Mouse (Mus musculus) heart, adult 8-10 months (tissue): ENCODE results near the gene Cd109. TPM values are rescaled to one million over a fixed set of nuclear protein-coding genes. Genes with fewer than 3 reads are reported as not detected.

Experiments
- DNase-seq: peaks from one replicate; pipeline ENCODE4 v3.0.0; 2022; ENCODE audit warnings: low spot score
- total RNA-seq, 4 experiments: library from RNA; stranded (reverse); gene quantifications; 2 replicates each; pipeline ENCODE4 v1.2.4; 2022

Cd109 gene
- total RNA-seq = 1 to 10 TPM in 1 of 4 experiments, under 1 TPM in 3; 0.50 to 1.2 (median 0.70) TPM

DNA sequence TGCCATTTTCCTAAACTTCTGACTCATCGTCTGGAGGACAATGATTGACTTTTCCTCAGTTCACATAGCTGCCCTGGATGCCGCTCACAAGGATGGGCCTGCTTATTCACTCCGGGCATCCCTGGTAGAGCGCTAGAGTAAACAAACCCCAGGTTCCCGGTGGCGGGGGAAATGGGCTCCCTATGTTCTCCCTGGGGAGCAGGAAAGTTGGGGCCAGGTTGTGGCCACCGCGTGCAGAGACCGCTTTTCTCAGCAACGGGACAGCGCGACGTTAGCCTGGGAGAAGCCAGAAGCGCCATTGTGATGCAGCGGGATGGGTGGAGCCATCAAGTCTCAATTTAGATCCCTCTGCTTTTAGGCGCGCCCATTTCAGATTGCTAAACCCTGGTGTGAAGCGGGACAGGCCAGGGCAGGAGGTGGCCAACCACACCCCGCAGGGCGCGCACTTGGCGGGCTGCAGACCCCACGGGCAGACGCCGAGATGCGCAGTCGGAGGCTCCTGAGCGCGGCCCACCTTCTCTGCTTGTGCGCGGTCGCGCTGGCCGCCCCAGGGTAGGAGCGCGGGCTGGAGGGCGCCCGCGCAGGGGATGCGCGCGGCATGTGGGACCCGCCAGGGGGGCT, at the start of gene Cd109:
TSS of gene Cd109 (plus strand) at position 146 of the 621 bp plus-strand sequence.
- peak; percentile 19 for DNase-seq

DNA sequence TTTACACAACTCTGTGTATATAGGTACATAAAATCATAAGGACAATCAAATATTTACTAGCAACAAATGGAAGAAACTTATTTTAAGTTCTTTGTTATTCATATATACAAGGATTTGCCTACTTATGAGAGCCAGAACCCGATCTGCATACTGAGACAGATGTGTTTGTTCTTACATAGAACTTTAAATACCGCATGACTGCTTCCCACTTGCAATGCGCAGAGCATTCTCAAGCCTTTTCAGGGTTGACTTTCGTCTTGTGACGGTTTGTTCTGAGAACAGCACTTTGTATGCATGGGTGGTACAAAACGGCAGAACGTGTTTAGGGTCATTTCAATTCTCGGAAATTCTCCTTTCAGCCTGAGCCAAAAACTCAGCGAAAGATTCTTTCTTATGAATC, 45.4 kb upstream of the Cd109 start:
- no peak for DNase-seq

DNA sequence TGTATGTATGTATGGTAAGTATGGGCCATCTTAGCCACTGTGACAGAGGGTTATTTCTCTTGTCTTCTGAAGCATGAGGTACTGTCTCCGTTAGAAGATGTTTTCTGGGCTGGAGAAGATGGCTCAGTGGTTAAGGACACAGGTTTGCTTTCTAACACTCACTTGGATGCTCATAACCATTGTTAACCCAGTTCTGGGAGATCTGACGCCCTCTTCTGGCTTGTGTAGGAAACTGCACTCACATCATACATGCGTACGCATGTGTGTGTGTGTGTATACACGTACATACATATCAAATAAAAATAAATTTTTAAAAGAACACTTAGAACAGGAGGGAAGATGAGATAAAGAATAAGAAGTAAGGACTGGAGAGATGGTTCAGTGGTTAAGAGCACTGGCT, 38.9 kb upstream of the Cd109 start:
- no peak for DNase-seq

DNA sequence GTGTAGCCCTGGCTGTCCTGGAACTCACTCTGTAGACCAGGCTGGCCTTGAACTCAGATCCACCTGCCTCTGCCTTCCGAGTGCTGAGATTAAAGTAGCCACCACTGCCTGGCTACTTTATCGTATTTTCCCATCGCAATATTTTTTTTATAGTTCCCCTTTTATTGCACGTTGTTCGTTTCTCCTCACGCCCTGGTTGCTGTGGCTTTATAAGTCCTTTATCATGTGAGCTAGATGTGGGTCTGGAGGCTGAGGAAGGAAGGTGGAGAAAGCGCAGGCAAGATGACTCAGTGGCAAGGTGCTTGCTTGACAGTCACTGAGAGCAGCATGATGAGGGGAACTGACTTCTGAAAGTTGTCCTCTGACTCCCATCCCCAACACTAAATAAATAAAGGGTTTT, 36.5 kb upstream of the Cd109 start:
- no peak for DNase-seq

DNA sequence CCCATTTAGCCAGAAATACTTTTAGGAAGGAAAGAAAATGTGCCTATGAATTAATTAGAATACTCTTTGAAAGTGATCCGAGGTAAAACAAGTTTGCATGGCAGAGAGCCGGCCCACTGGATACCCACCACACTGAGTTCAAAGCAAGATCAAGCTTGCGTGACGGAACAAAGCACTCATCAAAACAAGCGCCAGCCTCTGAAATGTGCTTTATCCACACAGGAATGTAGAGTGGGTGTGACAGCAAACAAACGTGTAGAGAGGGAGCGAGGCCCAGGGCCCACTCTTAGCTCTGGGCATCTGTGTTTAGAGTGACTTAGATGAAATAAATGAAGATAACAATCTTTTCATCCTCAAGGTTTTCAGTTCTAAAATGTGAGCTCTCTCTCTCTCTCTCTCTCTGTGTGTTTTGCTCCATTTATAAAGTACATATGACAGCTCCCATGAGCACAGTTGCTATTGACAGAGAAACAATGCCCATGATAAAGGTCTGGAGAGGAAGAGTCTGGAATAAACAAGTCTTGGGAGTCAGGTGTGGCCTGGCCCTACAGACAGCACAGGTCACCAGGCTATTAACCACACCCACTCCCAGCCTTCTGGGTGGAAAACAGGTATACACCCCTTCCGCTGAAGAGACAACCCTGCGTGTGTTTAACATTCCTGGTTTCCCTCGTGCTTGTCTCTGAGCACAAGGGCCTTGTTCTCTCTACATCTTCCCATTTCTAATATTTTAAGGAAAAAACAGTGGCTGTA, 35.5 kb upstream of the Cd109 start:
- no peak for DNase-seq

DNA sequence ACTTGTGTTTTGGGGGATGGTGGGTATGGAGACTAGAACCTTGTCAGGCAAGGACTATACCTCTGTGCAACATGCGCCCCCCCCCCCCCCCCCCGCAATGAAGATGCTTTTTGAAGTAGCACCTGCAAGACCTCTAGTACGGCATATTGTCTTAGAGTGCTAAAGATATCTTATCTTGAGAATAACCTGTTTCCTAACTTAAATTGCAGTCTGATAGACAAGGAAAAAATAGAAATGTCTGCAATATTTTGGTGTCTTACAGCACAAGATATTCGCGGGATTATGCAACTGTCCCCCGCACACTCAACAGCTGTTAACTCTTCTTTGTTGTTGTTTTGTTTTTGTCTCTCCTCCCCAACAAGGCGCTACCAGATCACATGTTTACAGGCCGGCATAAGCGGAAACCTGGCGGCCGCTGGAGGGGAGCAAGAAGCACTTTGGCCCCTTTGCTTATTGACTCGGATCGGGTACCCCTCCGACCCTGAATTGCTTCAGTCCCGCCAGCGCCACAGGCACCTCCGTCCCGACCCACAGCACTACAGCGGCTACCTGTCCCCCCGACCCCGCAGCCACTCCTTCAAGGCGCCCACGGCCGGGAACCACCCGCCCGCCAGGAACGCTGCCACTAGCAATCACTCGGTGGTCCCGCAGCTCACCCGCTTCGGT, 28.0 kb upstream of the Cd109 start:
- DNase-seq = peak; percentile 24

DNA sequence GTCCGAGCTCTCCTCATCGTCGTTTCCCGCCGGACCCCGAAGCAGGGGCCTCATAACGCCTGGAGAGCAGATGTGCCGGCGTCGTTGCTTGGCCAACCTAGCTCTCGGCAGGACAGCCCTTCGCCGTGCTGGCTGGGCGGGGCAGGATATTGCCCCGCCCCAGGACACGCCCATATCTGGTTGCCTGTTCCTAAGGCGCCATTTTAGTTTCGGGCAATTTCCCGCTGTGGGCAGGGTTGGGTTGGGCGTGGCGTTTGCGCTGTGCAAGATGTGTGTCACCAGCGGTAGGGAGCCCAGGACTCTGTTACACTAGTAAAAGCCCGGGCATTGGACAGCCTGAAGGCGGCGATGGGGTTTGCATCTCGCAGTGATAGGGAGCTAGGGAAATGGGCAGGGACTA, 27.4 kb upstream of the Cd109 start, which contains the start of gene Slc17a5:
TSS of gene Slc17a5 (minus strand) at position 128 of the 400 bp plus-strand sequence.
- DNase-seq = peak; percentile 90

DNA sequence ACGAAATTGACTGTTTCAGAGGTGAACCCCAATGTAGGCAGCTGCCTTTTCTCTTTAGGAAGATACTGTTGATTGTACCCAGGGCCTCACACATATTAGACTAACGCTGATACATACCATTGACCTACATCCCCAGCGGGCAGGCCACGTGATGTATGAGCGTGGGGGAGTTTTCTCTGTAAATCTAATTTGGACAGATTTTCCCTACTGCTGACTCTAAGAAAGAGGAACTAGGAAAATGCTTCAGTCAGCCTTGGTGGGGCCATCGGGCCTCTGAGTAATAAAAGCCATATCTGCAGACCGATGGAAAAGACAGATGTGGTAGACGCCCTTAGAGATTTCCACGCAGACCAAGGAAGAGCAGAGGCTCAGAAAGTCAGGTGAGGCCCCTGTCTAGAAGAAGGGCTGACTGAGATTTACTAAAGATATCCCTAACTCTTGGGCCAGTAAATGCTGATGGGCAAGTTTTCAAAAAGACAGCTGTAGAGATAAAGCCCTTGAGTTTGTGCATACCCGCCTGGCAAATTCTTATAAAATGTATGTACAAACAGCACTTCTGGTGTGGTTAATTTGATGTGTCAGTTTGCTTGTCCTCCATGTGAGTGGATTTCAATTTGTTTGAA, 26.8 kb upstream of the Cd109 start:
- peak; percentile 51 for DNase-seq

DNA sequence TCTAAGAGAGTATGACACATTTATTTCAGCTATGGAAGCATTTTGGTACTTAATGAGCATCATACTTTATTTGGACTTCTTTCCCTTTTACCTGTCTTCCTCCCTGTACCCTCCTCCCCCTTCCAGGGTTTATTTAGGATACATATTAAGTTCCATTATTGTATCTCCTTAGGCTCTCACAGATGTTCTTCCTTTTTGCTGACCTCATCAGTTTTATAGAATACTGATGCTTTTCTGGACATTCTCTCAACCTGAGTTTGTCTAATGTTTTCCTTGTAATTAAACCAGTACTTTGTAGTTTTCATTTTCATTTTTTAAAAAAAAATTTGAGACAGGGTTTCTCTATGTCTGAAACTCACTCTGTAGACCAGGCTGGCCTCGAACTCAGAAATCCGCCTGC, 24.9 kb upstream of the Cd109 start:
- DNase-seq = no peak

DNA sequence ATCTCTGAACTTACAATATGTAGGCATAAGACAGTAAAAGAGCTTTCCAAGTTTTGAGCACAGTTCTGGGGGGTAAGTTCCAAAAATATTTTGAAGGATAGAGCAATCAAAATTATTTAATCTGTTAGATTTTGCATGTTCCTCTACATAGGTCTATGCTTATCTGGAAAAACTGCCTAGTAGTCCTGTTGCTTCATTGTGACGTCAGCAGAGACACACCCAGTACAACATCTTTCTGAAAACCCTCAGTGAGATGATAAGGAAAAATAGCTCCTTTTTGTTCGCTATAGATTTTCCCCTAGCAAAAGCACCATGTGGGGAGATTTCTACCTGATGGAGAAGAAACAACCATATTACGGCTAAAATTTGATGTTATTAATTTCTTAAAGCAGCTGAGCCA, 20.1 kb upstream of the Cd109 start:
- no peak for DNase-seq

DNA sequence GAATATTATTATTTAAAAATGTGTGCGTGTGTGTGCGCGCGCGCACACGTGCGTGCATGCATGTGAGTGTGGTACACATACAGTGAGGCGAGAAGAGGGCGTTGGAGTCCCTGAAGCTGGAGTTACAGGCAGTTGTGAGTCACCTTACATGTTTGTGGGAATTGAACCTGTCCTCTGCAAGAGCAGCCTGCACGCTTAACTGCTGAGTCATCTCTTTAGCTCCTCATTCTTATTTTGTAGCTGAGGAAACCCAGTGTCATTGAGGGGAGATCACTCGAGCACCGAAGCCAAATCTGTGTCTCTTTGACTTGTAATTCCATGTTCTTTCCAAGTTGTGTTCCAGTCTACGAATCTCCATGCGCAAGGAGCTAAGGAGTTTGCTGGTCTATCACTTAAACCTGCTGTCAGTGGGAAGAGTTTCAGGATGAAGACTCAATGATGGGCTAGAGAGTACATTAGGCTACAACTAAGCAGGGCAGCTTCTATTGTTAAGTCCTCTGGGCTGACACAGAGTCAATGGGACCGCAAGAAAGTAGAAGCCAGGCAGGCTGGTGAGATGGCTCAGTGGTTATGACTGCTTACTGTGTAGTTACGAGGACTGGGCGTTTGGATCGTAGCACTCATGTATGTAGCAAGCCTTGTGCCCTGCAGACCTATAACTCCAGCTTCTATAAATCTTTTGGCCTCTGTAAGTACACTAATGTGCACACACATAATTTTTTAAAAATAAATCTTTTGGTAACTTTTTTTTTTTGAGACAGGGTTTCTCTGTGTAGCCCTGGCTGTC, 19.4 kb upstream of the Cd109 start:
- DNase-seq = no peak

DNA sequence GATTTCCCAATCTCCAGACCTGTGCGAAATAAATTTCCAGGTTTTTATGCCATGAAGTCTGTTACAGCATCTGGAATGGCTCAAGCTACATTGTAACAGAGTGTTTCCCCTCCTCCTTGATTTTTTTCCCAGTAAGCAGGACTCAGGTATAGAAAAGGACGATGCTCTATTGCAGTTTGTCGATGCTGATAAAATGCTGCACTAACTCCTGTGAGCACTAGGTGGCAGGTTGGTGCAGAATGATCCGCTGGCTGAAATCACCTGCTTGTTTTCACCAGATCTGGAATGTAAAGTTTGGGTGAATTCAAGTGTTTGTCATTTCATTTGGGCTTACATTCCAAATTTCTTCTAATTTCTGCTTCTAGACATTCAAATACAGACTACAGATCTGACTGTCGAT, 18.5 kb upstream of the Cd109 start:
- peak; percentile 31 for DNase-seq

DNA sequence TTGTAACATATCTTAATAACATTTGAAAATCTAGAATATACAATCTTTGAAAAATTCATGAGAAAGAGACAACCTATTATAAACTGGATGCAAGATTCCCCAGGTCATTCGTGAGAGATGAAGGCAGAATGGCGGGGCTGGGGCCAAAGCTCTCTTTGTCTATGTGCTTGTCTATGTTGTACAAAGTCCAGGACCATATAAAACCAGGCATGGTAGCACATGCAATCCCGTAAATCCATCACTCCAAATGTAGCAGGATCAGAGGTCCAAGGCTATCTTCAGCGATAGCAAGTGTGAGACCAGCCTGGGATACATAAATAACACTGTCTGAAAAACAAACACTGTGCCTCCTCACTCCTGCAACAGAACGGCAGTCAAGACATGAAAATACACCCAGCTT, 15.4 kb upstream of the Cd109 start:
- no peak for DNase-seq

DNA sequence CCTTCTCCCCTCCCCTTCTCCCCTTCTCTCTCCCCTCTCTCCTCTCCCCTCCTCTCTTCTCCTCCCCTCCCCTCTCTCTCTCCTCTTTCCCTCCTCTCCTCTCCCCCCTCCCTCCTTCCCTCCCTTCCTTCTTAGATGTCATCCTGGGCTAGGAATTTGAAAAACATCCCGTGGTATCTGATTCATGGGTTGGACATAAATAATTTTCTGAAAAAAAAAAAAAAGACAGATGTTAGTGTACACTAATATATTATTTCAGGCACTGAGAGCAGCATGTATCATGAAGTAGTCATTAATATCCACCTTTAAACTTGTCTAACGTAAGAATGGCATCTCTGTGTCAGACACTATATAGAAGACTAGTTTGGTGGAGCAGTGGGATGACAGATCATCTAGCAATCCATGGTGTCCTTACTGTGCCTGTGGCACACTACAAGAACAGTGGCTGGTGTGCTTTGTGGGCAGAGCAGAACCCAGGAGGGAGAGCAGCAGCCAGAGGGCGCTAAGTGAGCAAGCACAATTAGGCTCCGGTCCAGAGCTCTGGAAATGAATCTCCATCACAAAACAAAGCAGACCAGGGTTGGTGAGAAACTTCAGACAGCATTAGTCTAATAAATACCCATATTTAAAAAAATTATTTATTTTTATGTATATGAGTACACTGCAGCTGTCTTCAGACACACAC, 14.2 kb upstream of the Cd109 start:
- DNase-seq = no peak

DNA sequence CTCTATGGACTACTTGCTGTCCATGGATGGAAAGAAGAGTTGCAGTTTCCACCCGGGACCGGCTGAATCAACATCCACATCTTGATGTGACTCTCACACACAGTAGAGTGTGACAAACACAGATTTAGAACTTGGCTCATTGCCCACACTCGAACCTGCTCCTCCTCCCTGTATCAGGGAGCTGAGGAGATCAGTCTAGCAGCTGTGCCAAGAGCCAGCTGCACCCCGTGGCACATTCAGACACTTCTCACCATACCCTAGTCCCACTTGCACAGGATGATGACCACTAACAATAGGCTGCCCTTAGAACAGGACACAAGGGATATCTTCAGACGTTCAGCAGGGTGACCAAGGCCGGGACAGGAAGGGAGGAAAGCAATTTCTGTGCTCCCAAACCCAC, 1.1 kb upstream of the Cd109 start:
- no peak for DNase-seq

DNA sequence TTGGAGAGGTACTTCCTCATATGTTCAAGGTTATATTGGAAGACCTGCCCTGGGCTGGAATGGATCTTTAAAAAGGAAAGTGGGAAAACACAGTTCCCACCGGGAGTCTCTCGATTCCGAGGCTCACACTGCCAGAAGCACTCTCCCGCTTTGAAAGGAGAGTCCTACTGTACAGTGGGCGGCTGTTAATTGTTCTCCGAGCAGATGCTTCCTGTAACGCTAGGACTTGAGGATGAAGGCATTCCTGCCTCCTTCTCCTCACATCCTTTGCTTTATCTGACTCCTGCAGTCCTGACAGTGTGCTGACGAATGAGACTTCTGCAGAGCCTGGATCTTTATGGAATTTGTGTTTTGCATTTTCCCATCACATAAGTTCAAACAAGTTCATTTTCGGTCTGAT, 3.9 kb downstream of the Cd109 start:
- peak; percentile 11 for DNase-seq

DNA sequence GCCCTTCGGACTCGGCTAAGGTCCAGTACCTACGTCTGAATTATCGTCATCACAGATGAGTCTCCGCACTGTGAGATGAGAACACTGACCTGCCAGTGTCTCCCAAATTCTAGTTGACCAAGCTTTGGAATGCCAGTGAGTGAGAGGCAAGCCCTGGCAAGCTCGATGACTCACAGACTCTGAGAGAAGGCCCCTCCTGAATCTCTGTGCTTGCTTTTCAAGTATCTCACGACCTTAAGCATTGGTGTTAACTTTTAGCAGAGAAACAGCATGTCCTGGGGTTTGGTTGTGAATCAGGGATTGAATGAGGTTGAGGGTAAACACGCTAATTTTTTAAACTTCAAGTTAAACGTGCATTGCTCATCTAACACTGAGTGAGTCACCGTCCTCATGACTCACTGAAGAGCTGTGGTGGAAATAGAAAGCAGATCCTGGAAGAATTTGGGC, 8.0 kb downstream of the Cd109 start:
- no peak for DNase-seq

DNA sequence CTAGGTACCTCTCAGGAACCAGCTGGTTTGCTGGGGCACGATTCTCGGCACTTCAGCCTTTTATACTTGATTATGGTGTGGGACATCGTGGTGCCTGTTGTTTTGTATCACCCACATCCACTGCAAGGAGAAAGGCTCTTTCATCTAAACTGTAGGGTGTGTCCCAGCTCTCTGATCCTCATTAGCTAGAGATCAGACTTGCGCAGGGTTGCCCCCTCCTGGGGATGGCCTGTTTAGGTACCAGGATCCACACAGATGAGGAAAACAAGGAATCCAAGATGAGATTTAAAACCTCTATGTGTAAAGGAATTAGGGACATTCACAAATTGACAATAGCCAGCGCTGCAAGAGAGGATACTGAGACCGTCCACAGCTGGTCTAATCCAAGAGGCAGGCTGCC, 14.6 kb downstream of the Cd109 start:
- no peak for DNase-seq

DNA sequence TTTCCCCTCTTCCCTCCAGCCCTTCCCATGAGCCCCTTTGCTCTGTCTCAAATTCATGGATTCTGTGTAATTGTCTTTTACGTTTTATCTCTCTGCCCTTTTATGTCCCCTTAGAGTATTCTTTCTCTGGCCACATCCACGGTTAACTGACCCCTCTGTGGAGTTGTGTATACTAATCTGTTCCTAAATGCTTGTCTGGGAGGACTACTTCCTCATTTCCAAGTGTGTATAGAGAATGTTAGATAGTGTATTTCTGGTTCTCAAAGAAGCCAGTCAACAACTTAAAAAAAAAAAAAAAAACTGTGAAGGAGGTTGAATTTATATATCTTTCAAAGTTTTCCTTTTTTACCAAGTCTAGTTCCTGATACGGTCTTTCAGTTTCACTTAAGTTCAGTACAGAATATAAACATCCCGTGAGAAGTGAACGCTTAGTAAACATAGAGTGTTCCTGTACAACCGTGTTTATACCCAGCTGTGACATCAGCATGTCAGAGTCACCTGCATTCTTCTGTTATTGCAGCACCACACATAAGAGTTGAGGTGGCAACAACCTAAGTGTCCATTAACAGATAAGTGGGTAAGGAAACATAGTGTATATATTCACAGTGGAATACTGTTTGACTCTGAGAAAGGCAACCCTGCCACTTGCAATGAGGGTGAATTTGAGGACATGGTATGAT, 16.5 kb downstream of the Cd109 start:
- no peak for DNase-seq

DNA sequence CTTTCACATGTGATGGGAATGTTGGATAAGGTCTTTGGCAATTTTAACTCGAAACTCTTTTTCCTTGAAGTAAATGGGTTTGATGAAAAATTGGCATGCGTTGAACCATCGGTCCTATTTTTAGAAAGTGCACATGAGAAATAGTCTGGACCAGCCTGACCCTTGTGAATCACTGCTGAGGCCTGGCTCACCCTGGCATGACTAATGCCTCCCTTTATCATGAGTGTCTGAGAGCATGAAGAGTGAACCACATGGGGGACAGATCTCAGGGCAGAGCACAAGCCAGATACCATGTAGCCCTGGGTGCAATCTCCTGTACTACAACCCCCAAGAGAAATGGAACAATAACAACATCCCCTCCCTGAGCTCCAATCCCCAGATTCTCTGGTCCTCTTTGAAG, 18.6 kb downstream of the Cd109 start:
- no peak for DNase-seq
